Mouse (Mus musculus): ENCODE measurements around the gene Myh9. TPM values are rescaled to one million over a fixed set of nuclear protein-coding genes. Genes with fewer than 3 reads are reported as not detected.
A peak's percentile ranks its signal among the peaks of the same experiment; 100 is the strongest.
"Not testable (repeated sequence)": the region's sequence is repeated elsewhere in the genome, so short reads cannot be mapped to it uniquely, and the experiment has no call there.

Gene Myh9
- polyA plus RNA-seq, 1 experiment from 2014 or later, result 55.4 TPM

- H3K4me3 ChIP-seq (ENCODE audit: low read length); H3K27ac ChIP-seq (ENCODE audit: low read length); H3K9me3 ChIP-seq (ENCODE audit: low read length); H3K36me3 ChIP-seq (ENCODE audit: insufficient read depth, low read length); H3K27me3 ChIP-seq (ENCODE audit: insufficient read depth, low read length); ATAC-seq (ENCODE audit: low FRiP score, low TSS enrichment); H3K9ac ChIP-seq (replicated peaks; ENCODE audit: low read length); H3K4me2 ChIP-seq (replicated peaks; ENCODE audit: low read depth, low read length): not testable (repeated sequence)
- peaks cover 20% of the 10 kb centered on the region for H3K4me1 ChIP-seq (ENCODE audit: insufficient read depth, low read length)
- 78% methylated on average over 11 of the region's 11 CpGs for WGBS
Observed at GRCm38 (mm10) chr15:77845931-77846595, 4.1 kb upstream of the Myh9 start.

GRCm38 (mm10) chr15:77844955-77845635, 3.1 kb upstream of the Myh9 start:
- Histone ChIP-seq H3K9me3 (ENCODE audit: low read length) (no peaks in the 10 kb centered on the region), H3K9ac (replicated peaks; ENCODE audit: low read length) (no peak overlapping the region), H3K4me2 (replicated peaks; ENCODE audit: low read depth, low read length) (no peak overlapping the region), H3K27me3 (ENCODE audit: insufficient read depth, low read length) (no peaks in the 10 kb centered on the region), H3K4me1 (ENCODE audit: insufficient read depth, low read length) (peaks cover 18% of the 10 kb centered on the region), H3K27ac (ENCODE audit: low read length) (no peak overlapping the region), H3K36me3 (ENCODE audit: insufficient read depth, low read length) (no peaks in the 10 kb centered on the region), H3K4me3 (ENCODE audit: low read length) (no peak overlapping the region)
- 88% methylated on average over 16 of the region's 16 CpGs for WGBS
- no peak for ATAC-seq (ENCODE audit: low FRiP score, low TSS enrichment)

- H3K27ac ChIP-seq (ENCODE audit: low read length), result no peak overlapping the region
- no peak for ATAC-seq (ENCODE audit: low FRiP score, low TSS enrichment)
- no peak overlapping the region for H3K9ac ChIP-seq (replicated peaks; ENCODE audit: low read length)
- no peak overlapping the region for H3K4me2 ChIP-seq (replicated peaks; ENCODE audit: low read depth, low read length)
- H3K27me3 ChIP-seq (ENCODE audit: insufficient read depth, low read length), result no peaks in the 10 kb centered on the region
- H3K36me3 ChIP-seq (ENCODE audit: insufficient read depth, low read length), result no peaks in the 10 kb centered on the region
- WGBS, result 80% methylated on average over 6 of the region's 6 CpGs
- no peaks in the 10 kb centered on the region for H3K9me3 ChIP-seq (ENCODE audit: low read length)
- H3K4me1 ChIP-seq (ENCODE audit: insufficient read depth, low read length), result peaks cover 24% of the 10 kb centered on the region
- no peak overlapping the region for H3K4me3 ChIP-seq (ENCODE audit: low read length)
Observed at GRCm38 (mm10) chr15:77844048-77844447, 2.1 kb upstream of the Myh9 start.

GRCm38 (mm10) chr15:77843494-77844041, 1.6 kb upstream of the Myh9 start:
- H3K9ac ChIP-seq (replicated peaks; ENCODE audit: low read length); H3K36me3 ChIP-seq (ENCODE audit: insufficient read depth, low read length); H3K9me3 ChIP-seq (ENCODE audit: low read length); H3K4me3 ChIP-seq (ENCODE audit: low read length); ATAC-seq (ENCODE audit: low FRiP score, low TSS enrichment); H3K27me3 ChIP-seq (ENCODE audit: insufficient read depth, low read length); H3K4me2 ChIP-seq (replicated peaks; ENCODE audit: low read depth, low read length): not testable (repeated sequence)
- Histone ChIP-seq H3K4me1 (ENCODE audit: insufficient read depth, low read length) (peaks cover 26% of the 10 kb centered on the region), H3K27ac (ENCODE audit: low read length) (peak overlapping the region; percentile 88; the same call in 1 of the 2 replicates)
- 71% methylated on average over 12 of the region's 13 CpGs for WGBS

GRCm38 (mm10) chr15:77843046-77843445, 1.1 kb upstream of the Myh9 start:
- ATAC-seq (ENCODE audit: low FRiP score, low TSS enrichment), result no peak
- Histone ChIP-seq H3K36me3 (ENCODE audit: insufficient read depth, low read length) (no peaks in the 10 kb centered on the region), H3K27ac (ENCODE audit: low read length) (peak overlapping the region; percentile 88), H3K4me2 (replicated peaks; ENCODE audit: low read depth, low read length) (peak overlapping the region; percentile 59), H3K4me3 (ENCODE audit: low read length) (peak overlapping the region; percentile 97), H3K4me1 (ENCODE audit: insufficient read depth, low read length) (peaks cover 31% of the 10 kb centered on the region), H3K9me3 (ENCODE audit: low read length) (no peaks in the 10 kb centered on the region), H3K9ac (replicated peaks; ENCODE audit: low read length) (no peak overlapping the region), H3K27me3 (ENCODE audit: insufficient read depth, low read length) (no peaks in the 10 kb centered on the region)
- 15% methylated on average over 2 of the region's 2 CpGs for WGBS

GRCm38 (mm10) chr15:77841361-77842046, 471 bp downstream of the Myh9 start:
- Histone ChIP-seq H3K9ac (replicated peaks; ENCODE audit: low read length) (peak overlapping the region; percentile 93), H3K27me3 (ENCODE audit: insufficient read depth, low read length) (no peaks in the 10 kb centered on the region), H3K36me3 (ENCODE audit: insufficient read depth, low read length) (no peaks in the 10 kb centered on the region), H3K27ac (ENCODE audit: low read length) (peak overlapping the region; percentile 98), H3K4me3 (ENCODE audit: low read length) (peak overlapping the region; percentile 97), H3K9me3 (ENCODE audit: low read length) (no peaks in the 10 kb centered on the region), H3K4me2 (replicated peaks; ENCODE audit: low read depth, low read length) (peak overlapping the region; percentile 82), H3K4me1 (ENCODE audit: insufficient read depth, low read length) (peaks cover 46% of the 10 kb centered on the region)
- ATAC-seq (ENCODE audit: low FRiP score, low TSS enrichment), result peak; percentile 16
- under 1% methylated on average over 78 of the region's 80 CpGs for WGBS

- Histone ChIP-seq H3K9me3 (ENCODE audit: low read length) (no peaks in the 10 kb centered on the region), H3K4me3 (ENCODE audit: low read length) (peak overlapping the region; percentile 97), H3K27ac (ENCODE audit: low read length) (peak overlapping the region; percentile 98), H3K9ac (replicated peaks; ENCODE audit: low read length) (peak overlapping the region; percentile 93), H3K4me2 (replicated peaks; ENCODE audit: low read depth, low read length) (peak overlapping the region; percentile 82), H3K27me3 (ENCODE audit: insufficient read depth, low read length) (no peaks in the 10 kb centered on the region), H3K36me3 (ENCODE audit: insufficient read depth, low read length) (no peaks in the 10 kb centered on the region), H3K4me1 (ENCODE audit: insufficient read depth, low read length) (peaks cover 54% of the 10 kb centered on the region)
- WGBS, result 4% methylated on average over 36 of the region's 36 CpGs
- ATAC-seq (ENCODE audit: low FRiP score, low TSS enrichment), result no peak
Observed at GRCm38 (mm10) chr15:77840450-77841360, 1.3 kb downstream of the Myh9 start.

GRCm38 (mm10) chr15:77839529-77840286, 2.3 kb downstream of the Myh9 start:
- no peak for ATAC-seq (ENCODE audit: low FRiP score, low TSS enrichment)

More at GRCm38 (mm10) chr15:77839529-77840286, 2.3 kb downstream of the Myh9 start:
- H3K4me1 ChIP-seq (ENCODE audit: insufficient read depth, low read length), result peaks cover 64% of the 10 kb centered on the region
- H3K4me3 ChIP-seq (ENCODE audit: low read length), result peak overlapping the region; percentile 97
- H3K27ac ChIP-seq (ENCODE audit: low read length), result peak overlapping the region; percentile 98
- no peaks in the 10 kb centered on the region for H3K36me3 ChIP-seq (ENCODE audit: insufficient read depth, low read length)
- peak overlapping the region; percentile 82 for H3K4me2 ChIP-seq (replicated peaks; ENCODE audit: low read depth, low read length)
- no peaks in the 10 kb centered on the region for H3K27me3 ChIP-seq (ENCODE audit: insufficient read depth, low read length)
- no peaks in the 10 kb centered on the region for H3K9me3 ChIP-seq (ENCODE audit: low read length)
- WGBS, result 7% methylated on average over 10 of the region's 10 CpGs
- peak overlapping the region; percentile 93 for H3K9ac ChIP-seq (replicated peaks; ENCODE audit: low read length)
